Mouse (Mus musculus) lung, adult 2 months (tissue): ENCODE results near the gene Adam19.

Source experiments
- CTCF ChIP-seq: fragments of 200-500 bp; IDR thresholded peaks from 2 replicates; pipeline ENCODE4 v1.5.1; 2011; ENCODE audit warnings: mild to moderate bottlenecking, low read length, control low read depth; ENCODE audit not compliant: insufficient read depth
- POLR2A ChIP-seq: fragments of 200-500 bp; IDR thresholded peaks from 2 replicates; pipeline ENCODE4 v1.6.1; 2011; ENCODE audit warnings: low read depth, mild to moderate bottlenecking, control low read depth, low read length, borderline replicate concordance; ENCODE audit errors: extremely low read depth

DNA sequence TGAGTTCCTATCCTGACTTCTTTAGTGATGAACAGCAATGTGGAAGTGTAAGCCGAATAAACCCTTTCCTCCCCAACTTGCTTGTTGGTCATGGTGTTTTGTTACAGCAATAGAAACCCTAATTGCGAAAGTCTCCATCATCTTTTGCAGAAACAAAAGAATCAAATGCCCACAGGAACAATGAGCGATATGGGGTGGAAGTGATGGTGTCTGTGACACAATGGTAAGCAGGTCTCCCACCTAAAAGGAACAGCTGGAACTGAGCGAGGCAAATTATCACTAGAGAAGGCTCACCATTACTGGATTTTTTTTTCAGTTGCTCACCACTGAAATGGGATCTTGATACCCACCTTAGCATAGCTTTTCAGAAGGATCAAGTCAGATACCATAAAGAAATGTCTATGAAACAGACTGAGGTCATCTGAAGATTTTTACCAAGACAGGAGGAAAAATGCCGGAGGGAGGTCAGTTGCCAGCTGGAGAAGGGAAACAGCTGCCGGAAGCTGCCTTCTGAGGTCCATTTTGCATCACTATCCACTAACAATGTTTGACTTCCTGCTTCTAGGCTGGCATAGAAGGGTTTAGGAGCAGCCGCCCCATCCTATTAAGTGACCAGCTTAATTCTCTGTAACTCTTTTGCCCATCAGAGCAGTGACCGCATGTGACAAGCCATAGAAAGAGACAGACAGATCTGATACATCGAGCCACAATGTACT lies 14.8 kb upstream of the Adam19 start:
- TF ChIP-seq CTCF (no peak), POLR2A (no peak)
